Mouse (Mus musculus) erythroblast, adult 5-6 weeks (primary cell): ENCODE results near the gene BC035044. TPM values are rescaled to one million over a fixed set of nuclear protein-coding genes. Genes with fewer than 3 reads are reported as not detected.
"Not testable (repeated sequence)": the region's sequence is repeated elsewhere in the genome, so short reads cannot be mapped to it uniquely, and the experiment has no call there.

ENCODE experiments used
- ATAC-seq: replicated peaks from 2 replicates; pipeline ENCODE4 v1.8.0; 2016; ENCODE audit warnings: moderate number of reproducible peaks, mild to moderate bottlenecking, moderate TSS enrichment, inconsistent platforms; ENCODE audit not compliant: poor library complexity, low FRiP score, severe bottlenecking
- total RNA-seq, 2 experiments: library from RNA; stranded (forward) in 1 of 2; stranded (reverse) in 1 of 2; fragments of 150-400 nt in 1 of 2; fragments of 200-764, 138-1000 nt in 1 of 2; gene quantifications; 2 replicates each; pipeline versions ENCODE4 v1.2.3 to v1.2.4; 2015 to 2017; ENCODE audit warnings: low replicate concordance in 2 of 2

BC035044 gene
- total RNA-seq, 2 experiments from 2014 or later = 11.3 to 14.5 TPM

GRCm38 (mm10) chr6:128852766-128853165 lies 38.2 kb downstream of the BC035044 start:
- ATAC-seq = no peak

- no peak for ATAC-seq
Measured at GRCm38 (mm10) chr6:128851151-128851550, 39.8 kb downstream of the BC035044 start.

DNA sequence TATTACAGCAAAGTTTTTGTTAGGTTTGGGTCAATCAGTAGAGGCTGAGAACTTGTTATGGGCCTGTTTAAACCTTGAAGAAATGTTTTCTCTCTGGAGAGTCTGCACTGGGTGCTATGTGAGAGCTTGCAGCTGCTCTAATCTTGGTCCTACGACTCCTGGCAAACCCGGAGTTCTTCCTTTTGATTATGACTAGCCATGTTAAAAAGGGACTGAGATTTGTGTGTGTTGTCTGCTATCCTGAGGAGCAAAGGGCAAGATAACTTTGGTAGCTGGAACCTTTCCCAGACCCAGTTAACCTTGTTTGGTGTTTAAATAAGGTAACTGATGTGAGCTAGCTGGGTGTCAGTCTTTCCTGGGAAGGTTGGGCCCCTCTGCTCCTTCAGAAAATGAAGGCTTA lies 40.3 kb downstream of the BC035044 start:
- no peak for ATAC-seq

GRCm38 (mm10) chr6:128849902-128850301 lies 41.0 kb downstream of the BC035044 start:
- no peak; the same call in 1 of the 2 replicates for ATAC-seq

- ATAC-seq = no peak
Measured at GRCm38 (mm10) chr6:128847401-128847800, 43.5 kb downstream of the BC035044 start.

DNA sequence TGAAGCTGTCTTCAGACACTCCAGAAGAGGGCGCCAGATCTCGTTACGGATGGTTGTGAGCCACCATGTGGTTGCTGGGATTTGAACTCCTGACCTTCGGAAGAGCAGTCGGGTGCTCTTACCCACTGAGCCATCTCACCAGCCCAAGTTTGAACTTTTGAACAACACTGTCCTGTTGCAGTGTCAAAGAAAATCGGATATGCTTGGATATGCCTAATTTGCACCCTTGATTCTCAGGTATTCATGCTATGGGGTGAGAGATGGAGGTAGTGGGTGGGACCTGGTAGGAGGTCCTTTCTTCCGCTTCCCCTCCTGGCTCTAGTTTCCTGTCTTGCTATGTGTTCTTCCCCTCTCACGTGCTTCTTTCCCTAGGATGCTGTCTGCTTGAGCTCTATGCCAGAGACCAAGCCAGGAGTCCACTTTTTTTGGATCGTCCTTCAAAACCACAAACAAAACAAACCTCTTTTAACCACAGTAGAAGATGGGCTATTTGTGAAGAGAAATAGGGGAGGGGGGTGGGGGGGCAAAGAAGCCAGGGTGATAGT lies 44.9 kb downstream of the BC035044 start:
- no peak for ATAC-seq

DNA sequence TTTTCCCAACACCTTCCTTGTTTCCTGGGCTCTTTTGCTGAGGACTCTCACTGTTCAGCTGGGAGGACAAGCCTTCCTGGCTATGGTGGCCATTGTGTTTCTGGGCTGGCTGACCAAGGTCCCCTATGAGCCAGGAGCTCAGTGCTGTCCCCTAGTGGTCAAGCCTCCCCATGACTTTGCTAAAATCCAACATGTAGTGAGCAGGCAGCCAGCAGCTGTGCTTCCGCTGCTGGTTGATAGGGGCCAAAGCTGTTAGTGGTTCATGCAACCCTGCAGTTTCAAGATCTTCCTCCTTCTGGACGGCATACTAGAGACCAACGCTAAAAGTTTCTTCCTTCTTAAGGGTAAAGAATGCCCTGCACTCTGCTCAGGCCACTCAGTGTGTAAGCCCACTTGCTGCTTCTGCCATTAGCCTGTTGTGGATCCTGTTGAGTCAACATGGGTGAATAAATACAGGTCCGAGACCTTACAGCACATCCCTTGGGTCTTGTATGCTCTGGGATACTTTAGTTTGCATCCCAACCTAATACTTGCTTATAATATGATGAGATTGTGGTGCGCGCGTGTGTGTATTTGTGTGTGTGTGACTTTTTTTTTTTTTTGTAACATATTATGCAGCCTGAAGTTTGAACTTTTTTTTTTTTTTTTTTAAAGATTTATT lies 45.5 kb downstream of the BC035044 start:
- peak; percentile 71 for ATAC-seq

DNA sequence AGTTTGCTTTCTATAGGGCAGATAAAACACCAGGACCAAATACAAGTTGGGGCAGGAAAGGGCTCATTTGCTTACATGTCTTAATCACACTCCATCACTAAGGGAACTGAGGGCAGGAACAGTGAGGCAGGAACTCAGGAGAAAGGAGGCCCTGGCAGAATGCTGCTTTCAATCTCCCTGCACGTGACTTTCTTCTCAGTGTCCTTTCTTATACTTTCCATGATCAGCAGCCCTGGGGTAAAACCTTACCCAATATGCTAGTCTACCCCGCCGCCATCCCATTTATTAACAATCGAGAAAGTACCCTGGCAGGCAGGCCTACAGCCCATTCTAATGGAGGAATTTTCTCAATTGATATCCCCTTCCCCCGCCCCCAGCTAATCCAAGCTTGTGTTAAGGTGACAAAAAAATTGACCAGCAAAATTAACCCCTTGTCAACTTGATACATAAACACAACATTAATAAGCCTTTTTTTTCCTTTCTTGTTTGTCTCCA lies 46.3 kb downstream of the BC035044 start:
- no peak for ATAC-seq

GRCm38 (mm10) chr6:128844131-128844530 lies 46.8 kb downstream of the BC035044 start:
- no peak for ATAC-seq

DNA sequence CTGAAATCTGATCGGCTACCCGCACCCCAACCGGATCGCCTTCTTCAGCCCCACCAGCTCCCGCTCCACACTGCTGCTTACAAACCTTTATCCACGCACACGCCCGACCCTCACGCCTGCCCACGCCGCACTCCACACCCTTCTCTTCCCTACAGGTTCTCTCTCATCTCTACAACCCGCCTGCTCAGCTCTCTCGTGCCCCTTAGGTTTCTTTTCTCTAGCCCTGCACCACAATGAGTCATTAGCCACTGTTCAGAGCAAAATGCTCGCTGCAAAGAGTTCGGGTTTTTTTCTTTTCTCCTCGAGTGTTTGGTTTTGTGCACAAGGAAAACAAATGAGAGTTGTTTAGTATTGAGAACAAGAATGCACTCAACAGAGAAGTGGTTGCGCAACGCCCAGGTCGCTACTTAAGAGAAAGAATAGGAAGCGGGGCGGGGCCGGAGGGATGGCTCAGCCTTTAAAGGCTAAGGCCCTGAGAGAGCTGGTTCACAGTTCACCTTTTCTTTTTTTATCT lies 47.4 kb downstream of the BC035044 start:
- no peak for ATAC-seq

GRCm38 (mm10) chr6:128842945-128843478 lies 47.9 kb downstream of the BC035044 start:
- ATAC-seq = peak; percentile 52

DNA sequence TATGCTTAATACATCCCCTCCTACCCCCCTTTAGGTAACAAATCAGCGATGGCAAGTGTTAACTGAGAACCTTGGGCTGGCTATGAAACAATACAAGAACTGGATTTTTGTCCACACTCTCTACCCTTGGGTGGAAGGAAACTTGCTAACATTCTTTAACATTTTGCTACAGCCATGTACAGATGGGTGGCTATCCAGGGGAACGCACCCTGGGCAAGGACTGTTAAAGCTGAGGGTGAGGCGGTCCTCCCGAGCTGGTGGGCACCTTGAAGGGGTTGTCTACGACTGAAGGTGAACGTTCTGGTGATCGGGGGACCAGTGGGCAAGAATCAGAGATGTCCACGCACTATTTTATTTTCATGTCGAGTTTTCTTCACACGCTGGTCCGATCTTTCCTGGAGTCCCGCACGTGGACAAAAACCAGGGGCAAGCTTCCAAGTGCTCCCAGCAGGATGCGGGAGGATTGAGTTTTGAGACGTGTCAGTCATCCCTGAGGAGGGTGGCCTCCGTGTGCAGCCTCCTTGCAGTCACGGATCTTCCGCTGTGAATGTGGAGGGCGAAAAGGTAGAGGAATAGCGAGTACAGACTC lies 48.5 kb downstream of the BC035044 start:
- no peak for ATAC-seq

GRCm38 (mm10) chr6:128841327-128842089 lies 49.4 kb downstream of the BC035044 start:
- no peak for ATAC-seq

GRCm38 (mm10) chr6:128840669-128841068 lies 50.3 kb downstream of the BC035044 start:
- ATAC-seq = not testable (repeated sequence)

GRCm38 (mm10) chr6:128839921-128840320 lies 51.0 kb downstream of the BC035044 start:
- no peak for ATAC-seq

GRCm38 (mm10) chr6:128839266-128839771 lies 51.6 kb downstream of the BC035044 start:
- ATAC-seq = peak; percentile 79

DNA sequence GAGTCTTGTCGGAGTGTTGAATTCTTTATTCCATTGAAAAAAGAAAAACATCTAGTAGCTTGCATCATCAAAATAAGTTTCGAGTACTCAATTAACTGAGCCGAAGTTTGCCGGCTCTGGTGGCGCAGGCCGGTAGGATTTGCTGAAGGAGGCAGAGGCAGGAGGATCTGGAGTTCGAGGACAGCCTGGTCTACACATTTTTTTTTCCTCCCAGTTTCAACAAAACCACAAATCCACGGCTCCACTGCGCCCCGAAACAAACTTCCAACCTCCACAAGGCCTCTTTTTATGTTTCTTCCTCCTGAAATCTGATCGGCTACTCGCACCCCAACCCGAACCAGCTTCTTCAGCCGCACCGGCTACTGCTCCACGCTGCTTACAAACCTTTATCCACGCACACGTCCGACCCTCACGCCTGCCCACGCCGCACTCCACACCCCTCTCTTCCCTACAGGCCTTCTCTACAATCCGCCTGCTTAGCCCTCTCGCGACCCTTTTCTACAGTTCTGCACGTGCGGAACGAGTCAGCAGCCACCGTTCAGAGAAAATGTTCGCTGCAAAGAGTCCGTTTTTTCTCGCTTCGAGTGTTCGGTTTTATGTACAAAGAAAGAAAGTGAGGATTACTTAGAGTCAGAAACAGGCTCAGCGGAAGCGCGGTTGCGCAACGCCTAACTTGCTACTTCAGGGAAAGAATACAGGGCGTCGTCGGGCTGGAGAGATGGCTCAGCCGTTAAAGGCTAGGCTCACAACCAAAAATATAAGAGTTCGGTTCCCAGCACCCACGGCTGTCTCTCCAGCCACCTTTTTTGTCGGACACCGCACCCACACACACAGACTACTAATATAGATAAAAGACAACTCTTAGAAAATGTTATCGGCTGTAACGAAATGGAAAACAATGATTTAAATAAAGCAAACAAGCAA lies 52.3 kb downstream of the BC035044 start:
- ATAC-seq = peak; percentile 51

- no peak for ATAC-seq
Measured at GRCm38 (mm10) chr6:128837454-128838341, 53.2 kb downstream of the BC035044 start.
